9 mouse cellular contexts compared by ENCODE assay signal in the genomic region with DNA sequence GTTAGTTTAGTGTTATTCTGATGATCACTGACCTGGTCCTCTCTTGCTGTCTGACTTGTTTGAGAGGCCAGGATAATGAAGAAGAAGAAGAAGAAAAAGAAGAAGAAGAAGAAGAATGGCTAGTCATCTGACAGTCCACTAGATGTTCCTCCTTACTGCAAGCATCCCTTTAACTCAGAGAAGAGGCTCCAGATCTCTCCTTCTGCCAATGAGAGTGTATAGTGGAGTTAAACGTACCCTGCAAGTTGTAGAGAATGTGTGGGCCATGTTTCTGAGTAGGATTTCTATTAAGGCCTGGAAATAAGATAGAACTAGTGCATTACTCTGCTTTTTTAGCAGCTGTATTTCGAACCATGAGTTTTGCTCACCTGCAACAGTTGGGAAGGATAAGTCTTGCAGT. TPM values are rescaled to one million over a fixed set of nuclear protein-coding genes. Genes with fewer than 3 reads are reported as not detected.
DNase-seq lines count a peak whose midpoint lies in the region; ATAC-seq and TF ChIP-seq lines count a peak whose summit lies in the region.
"Had no signal": no experiment of that assay in that cellular context is flagged by ENCODE, and none has a peak within 500 bp of the region (broad histone marks: within the 10 kb centered on the region; RNA-seq: fewer than 3 reads in every experiment).

No protein-coding gene starts in this region.

- H3K4me3 ChIP-seq in kidney, adult 2 months (ENCODE audit: insufficient read depth, low read depth, low read length), result 0 out of 2 replicates have a peak overlapping the region, but pooled peaks have one; percentile 7
- peak overlapping the region; percentile 88 for H3K4me3 ChIP-seq in hindbrain, embryonic 12.5 days
- H3K4me3 ChIP-seq in midbrain, embryonic 12.5 days, result peak overlapping the region; percentile 99

- H3K27me3 ChIP-seq in kidney, adult 2 months (replicated peaks; ENCODE audit: control insufficient read depth, insufficient read depth, low read length), result no peaks in the 10 kb centered on the region
- no peaks in the 10 kb centered on the region for H3K27me3 ChIP-seq in hindbrain, embryonic 12.5 days
- no peaks in the 10 kb centered on the region for H3K27me3 ChIP-seq in midbrain, embryonic 12.5 days

- no peak for TF ChIP-seq CTCF in kidney, adult 2 months (conservative IDR thresholded peaks at IDR 0.05; ENCODE audit: insufficient read depth, insufficient read length, low read depth, low read length)

- H3K9ac ChIP-seq in hindbrain, embryonic 12.5 days, result peak overlapping the region; percentile 98
- peak overlapping the region; percentile 100 for H3K9ac ChIP-seq in midbrain, embryonic 12.5 days (replicated peaks)

- H3K36me3 ChIP-seq in kidney, adult 2 months (ENCODE audit: control insufficient read depth, insufficient read depth, low read length), result no peaks in the 10 kb centered on the region
- H3K36me3 ChIP-seq in hindbrain, embryonic 12.5 days, result peaks cover 2% of the 10 kb centered on the region; the same call in 1 of the 2 replicates
- H3K36me3 ChIP-seq in midbrain, embryonic 12.5 days, result peaks cover 9% of the 10 kb centered on the region; the same call in 1 of the 2 replicates

- peak overlapping the region; percentile 93 for H3K4me2 ChIP-seq in hindbrain, embryonic 12.5 days (replicated peaks)
- peak overlapping the region; percentile 82 for H3K4me2 ChIP-seq in midbrain, embryonic 12.5 days (replicated peaks)

- no peaks in the 10 kb centered on the region for H3K9me3 ChIP-seq in hindbrain, embryonic 12.5 days (replicated peaks)
- no peaks in the 10 kb centered on the region for H3K9me3 ChIP-seq in midbrain, embryonic 12.5 days

- intact Hi-C loops in left cerebral cortex, postnatal 10 days (cut with DNase I), result loop anchor here (2.0 to 5.0 kb wide), 2 partner anchors 65 to 110 kb away; no protein-coding TSS in a partner anchor

- no peak for ATAC-seq in hindbrain, embryonic 12.5 days (ENCODE audit: low FRiP score)
- ATAC-seq in midbrain, embryonic 12.5 days (ENCODE audit: low FRiP score, low read depth), result no peak

- DNase-seq in kidney, adult 2 months, result no peak
- DNase-seq in kidney, adult 11 months, result no peak
- peak; percentile 16 for DNase-seq in adipocyte (ENCODE audit: low spot score)
- DNase-seq in spleen, postnatal 14 days (ENCODE audit: low spot score in 2 of 2), result no peak
- no peak for DNase-seq in kidney, adult 9 months
- DNase-seq in left cerebral cortex, postnatal 10 days (ENCODE audit: extremely low spot score in 1 of 2, low spot score in 2 of 2), result no peak
- DNase-seq: kidney, adult 8-10 months had no signal

- TF ChIP-seq POLR2A in kidney, adult 2 months (IDR thresholded peaks at IDR 0.05; ENCODE audit: low read depth, low read length), result no peak

- H3K4me1 ChIP-seq in kidney, adult 2 months (ENCODE audit: control insufficient read depth, insufficient read depth, low read length), result peaks cover 5% of the 10 kb centered on the region; the same call in 1 of the 2 replicates
- H3K4me1 ChIP-seq in hindbrain, embryonic 12.5 days, result peaks cover 23% of the 10 kb centered on the region
- H3K4me1 ChIP-seq in midbrain, embryonic 12.5 days, result peaks cover 25% of the 10 kb centered on the region

- 21% methylated on average over 2 of the region's 2 CpGs for WGBS in kidney, adult 2 months
- WGBS in hindbrain, embryonic 12.5 days, result 50% methylated on average over 2 of the region's 2 CpGs
- 49% methylated on average over 2 of the region's 2 CpGs for WGBS in midbrain, embryonic 12.5 days

- peak overlapping the region; percentile 45 for H3K27ac ChIP-seq in kidney, adult 2 months (ENCODE audit: insufficient read depth, low read depth, low read length)
- H3K27ac ChIP-seq in hindbrain, embryonic 12.5 days, result no peak overlapping the region
- no peak overlapping the region for H3K27ac ChIP-seq in midbrain, embryonic 12.5 days (replicated peaks)

RNA-seq across cellular contexts. Expression of a gene that starts 2.5 kb away (rescaled TPM):
- 20.3 and 24.4 TPM in 2 replicates for polyA plus RNA-seq in kidney, adult 2 months (2012; rRNA removed)
- polyA plus RNA-seq in hindbrain, embryonic 12.5 days (2016; fragmentation: Nextera tagmentation; extraction: Ambion mirVana), result 30.4 and 33.8 TPM in 2 replicates
- 27.2 and 30.9 TPM in 2 replicates for polyA plus RNA-seq in midbrain, embryonic 12.5 days (2016; fragmentation: Nextera tagmentation; extraction: Ambion mirVana)
- 10 to 100 TPM; 58.3 to 60.3 TPM for total RNA-seq in left cerebral cortex, postnatal 10 days (2021)

Comparison
In these comparisons a context has a peak if more than half of its experiments do, and no peak if none do; other contexts are left out.
1. H3K4me3 ChIP-seq: peak in every context shown above with its lines; median percentile 99 in midbrain, embryonic 12.5 days; 88 in hindbrain, embryonic 12.5 days; 7 in kidney, adult 2 months.